Mouse (Mus musculus): ENCODE results near the gene Rhof. TPM values are rescaled to one million over a fixed set of nuclear protein-coding genes. Genes with fewer than 3 reads are reported as not detected.

The Rhof gene
- 26.6 and 29.7 TPM in 2 replicates for polyA plus RNA-seq (2015; fragmentation: Nextera tagmentation; extraction: Ambion mirVana)

DNA sequence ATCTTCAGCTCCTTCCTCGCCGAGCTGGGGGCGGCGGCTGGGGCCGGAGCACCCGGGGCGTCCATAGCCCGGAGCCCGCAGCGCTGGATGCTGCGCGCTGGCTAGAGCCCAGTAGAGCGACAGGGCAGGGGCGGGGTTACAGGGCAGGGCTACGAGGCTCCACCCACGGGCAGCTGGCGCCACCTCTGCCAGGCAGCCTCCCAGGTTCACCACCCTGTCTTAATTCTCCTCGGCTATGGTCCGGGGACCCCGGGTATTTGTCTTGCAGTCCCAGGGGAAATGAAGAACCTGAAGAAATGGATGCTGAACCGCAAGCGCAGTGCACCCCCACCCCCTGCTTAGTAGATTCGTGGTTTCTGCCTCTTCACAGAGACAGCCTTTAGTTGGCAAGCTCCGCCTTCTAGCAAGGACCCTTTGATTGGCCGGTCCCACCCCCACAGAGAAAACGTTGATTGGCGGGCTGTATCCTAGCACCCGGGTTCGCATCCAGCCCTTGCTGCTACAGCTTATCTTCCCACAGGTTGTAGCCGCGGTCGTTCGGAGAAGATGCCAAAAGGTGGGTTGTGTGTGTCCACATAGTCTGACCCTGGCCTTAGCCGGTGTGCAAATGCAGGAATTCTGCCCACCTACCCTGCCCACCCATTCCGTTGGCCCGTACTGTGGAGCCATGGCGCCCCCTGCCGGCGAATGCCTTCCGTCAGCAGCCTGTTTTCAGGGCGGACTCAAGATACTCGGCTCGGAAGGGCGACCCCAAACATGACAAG is at the start of gene Rhof:
Rhof (minus strand) TSS at position 385 of the 764 bp plus-strand sequence.
- Histone ChIP-seq H3K36me3 (ENCODE audit: control insufficient read depth, insufficient read depth, low read length) (peaks cover 2% of the 10 kb centered on the region; the same call in 1 of the 2 replicates), H3K27me3 (replicated peaks; ENCODE audit: control insufficient read depth, insufficient read depth, low read length) (no peaks in the 10 kb centered on the region), H3K4me1 (ENCODE audit: control insufficient read depth, insufficient read depth, low read depth, low read length) (peaks cover 55% of the 10 kb centered on the region), H3K4me2 (ENCODE audit: low read length) (peak within 1 kb of the TSS; percentile 75), H3K27ac (ENCODE audit: low read depth, low read length) (peak within 1 kb of the TSS; percentile 73), H3K9ac (ENCODE audit: low read depth, low read length) (peak within 1 kb of the TSS; percentile 75), H3K4me3 (ENCODE audit: low read length) (peak within 1 kb of the TSS; percentile 49), H3K9me3 (ENCODE audit: control insufficient read depth, low read length) (no peaks in the 10 kb centered on the region)
- peak; percentile 71 for ATAC-seq
- WGBS: 2% methylated on average over 44 of the region's 44 CpGs

DNA sequence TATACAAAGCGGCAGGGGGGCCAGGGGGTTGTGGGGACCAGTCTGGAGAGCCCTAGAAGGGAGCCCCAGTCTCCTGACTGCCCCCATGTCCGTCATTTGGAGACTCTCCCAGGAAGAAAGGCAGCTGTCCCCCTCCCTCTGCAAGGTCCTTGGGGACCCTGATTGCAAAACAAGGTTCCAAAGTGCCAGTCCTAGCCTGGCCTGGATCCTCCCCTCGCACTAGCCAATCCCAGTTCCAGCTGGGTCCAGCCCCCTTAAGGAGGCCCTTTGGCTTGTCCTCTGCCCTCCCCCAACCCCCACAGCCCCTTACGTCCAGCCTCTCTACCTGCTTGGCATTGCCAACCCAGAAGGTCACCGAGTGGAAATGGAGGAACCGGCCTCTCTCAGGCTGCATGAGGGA is 49.0 kb upstream of the Rhof start:
- Histone ChIP-seq H3K27me3 (replicated peaks; ENCODE audit: control insufficient read depth, insufficient read depth, low read length) (no peaks in the 10 kb centered on the region), H3K9ac (ENCODE audit: low read depth, low read length) (no peak overlapping the region), H3K9me3 (ENCODE audit: control insufficient read depth, low read length) (no peaks in the 10 kb centered on the region), H3K4me3 (ENCODE audit: low read length) (no peak overlapping the region), H3K4me2 (ENCODE audit: low read length) (no peak overlapping the region), H3K36me3 (ENCODE audit: control insufficient read depth, insufficient read depth, low read length) (no peaks in the 10 kb centered on the region), H3K4me1 (ENCODE audit: control insufficient read depth, insufficient read depth, low read depth, low read length) (0 out of 2 replicates have a peak, but pooled peaks cover 2% of the 10 kb centered on the region), H3K27ac (ENCODE audit: low read depth, low read length) (no peak overlapping the region)
- no peak for ATAC-seq
- 72% methylated on average over 6 of the region's 6 CpGs for WGBS

DNA sequence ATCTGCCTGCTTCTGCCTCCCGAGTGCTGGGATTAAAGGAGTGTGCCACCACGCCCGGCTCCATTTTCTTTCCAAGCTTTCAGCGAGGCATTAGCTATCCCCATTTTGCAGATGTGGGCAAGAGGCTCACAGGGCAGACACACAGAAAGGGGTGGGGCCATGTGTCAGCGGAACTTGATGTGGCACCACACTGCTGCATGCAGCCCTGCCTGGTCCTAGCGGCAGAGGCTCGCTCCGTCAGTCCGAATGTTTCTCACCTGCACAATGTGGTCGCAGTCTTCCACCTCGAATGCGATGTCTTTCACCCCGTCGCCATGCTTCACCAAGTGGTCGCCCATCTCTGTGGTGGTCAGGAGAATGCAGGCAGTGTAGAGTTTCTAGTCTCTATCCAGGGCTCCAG is 47.9 kb upstream of the Rhof start:
- no peaks in the 10 kb centered on the region for H3K36me3 ChIP-seq (ENCODE audit: control insufficient read depth, insufficient read depth, low read length)
- no peak overlapping the region for H3K27ac ChIP-seq (ENCODE audit: low read depth, low read length)
- H3K4me3 ChIP-seq (ENCODE audit: low read length): no peak overlapping the region
- H3K27me3 ChIP-seq (replicated peaks; ENCODE audit: control insufficient read depth, insufficient read depth, low read length): no peaks in the 10 kb centered on the region
- H3K9me3 ChIP-seq (ENCODE audit: control insufficient read depth, low read length): no peaks in the 10 kb centered on the region
- no peak overlapping the region for H3K9ac ChIP-seq (ENCODE audit: low read depth, low read length)
- ATAC-seq: no peak
- no peaks in the 10 kb centered on the region for H3K4me1 ChIP-seq (ENCODE audit: control insufficient read depth, insufficient read depth, low read depth, low read length)
- no peak overlapping the region for H3K4me2 ChIP-seq (ENCODE audit: low read length)
- 92% methylated on average over 15 of the region's 15 CpGs for WGBS

DNA sequence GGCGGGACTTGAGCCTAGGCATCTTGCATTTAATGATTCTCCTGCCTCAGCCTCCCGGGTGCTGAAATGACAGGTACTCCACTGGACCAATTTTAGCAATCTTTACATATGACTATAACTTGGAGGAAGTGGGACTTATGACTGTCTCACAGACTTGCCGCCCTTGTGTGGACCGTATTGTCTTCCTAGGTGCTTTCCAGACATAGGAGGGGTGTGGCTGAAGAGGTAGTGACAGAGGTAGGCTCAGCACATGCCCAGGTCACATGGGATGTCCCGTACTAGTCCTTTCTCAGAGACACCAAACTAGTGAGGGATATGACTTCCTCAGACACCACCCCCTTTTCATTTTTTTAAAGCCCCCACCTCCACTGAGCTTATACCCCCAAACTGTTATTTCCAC is 46.3 kb upstream of the Rhof start:
- H3K27ac ChIP-seq (ENCODE audit: low read depth, low read length): no peak overlapping the region
- H3K4me1 ChIP-seq (ENCODE audit: control insufficient read depth, insufficient read depth, low read depth, low read length): no peaks in the 10 kb centered on the region
- no peak overlapping the region for H3K4me3 ChIP-seq (ENCODE audit: low read length)
- WGBS: 94% methylated on average over 5 of the region's 5 CpGs
- H3K9me3 ChIP-seq (ENCODE audit: control insufficient read depth, low read length): no peaks in the 10 kb centered on the region
- no peak for ATAC-seq
- no peak overlapping the region for H3K9ac ChIP-seq (ENCODE audit: low read depth, low read length)
- H3K27me3 ChIP-seq (replicated peaks; ENCODE audit: control insufficient read depth, insufficient read depth, low read length): no peaks in the 10 kb centered on the region
- no peaks in the 10 kb centered on the region for H3K36me3 ChIP-seq (ENCODE audit: control insufficient read depth, insufficient read depth, low read length)
- H3K4me2 ChIP-seq (ENCODE audit: low read length): no peak overlapping the region

DNA sequence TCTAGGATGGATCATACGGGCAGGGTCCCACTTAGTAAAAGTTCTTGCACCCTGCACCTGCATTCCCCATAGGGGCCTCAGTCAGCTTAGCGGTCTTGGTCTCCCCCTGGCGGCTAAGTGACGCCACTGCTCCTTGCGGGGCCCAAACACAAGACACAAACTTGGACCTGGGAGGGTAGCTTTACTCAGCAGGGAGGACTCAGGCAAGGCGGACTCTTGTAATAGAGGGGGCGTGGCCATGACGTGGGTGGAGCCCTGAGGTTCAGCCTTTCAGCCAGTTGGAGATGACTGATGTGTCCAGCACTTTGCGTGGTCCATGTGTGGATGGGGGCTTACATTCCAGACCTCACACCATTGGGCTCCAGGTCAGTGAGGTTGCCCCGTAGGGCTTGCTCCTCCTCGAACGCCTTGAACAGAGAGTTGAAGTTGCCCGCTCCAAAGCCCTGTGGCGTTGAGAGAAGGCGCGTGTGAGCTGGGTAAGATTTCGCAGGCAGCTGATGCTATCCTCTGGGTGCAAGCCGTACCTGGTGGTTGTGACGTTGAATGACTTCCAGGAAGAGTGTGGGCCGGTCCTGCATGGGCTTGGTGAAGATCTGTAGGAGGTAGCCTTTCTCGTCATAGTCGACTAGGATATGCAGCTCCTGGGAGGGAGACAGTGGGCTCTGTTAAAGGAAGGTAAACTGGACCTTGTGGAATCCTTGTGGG is 39.3 kb upstream of the Rhof start:
- Histone ChIP-seq H3K9me3 (ENCODE audit: control insufficient read depth, low read length) (no peaks in the 10 kb centered on the region), H3K4me2 (ENCODE audit: low read length) (peak overlapping the region; percentile 46), H3K4me1 (ENCODE audit: control insufficient read depth, insufficient read depth, low read depth, low read length) (no peaks in the 10 kb centered on the region; the same call in 1 of the 2 replicates), H3K4me3 (ENCODE audit: low read length) (no peak overlapping the region), H3K27ac (ENCODE audit: low read depth, low read length) (no peak overlapping the region), H3K36me3 (ENCODE audit: control insufficient read depth, insufficient read depth, low read length) (peaks cover 2% of the 10 kb centered on the region; the same call in 1 of the 2 replicates), H3K27me3 (replicated peaks; ENCODE audit: control insufficient read depth, insufficient read depth, low read length) (no peaks in the 10 kb centered on the region), H3K9ac (ENCODE audit: low read depth, low read length) (no peak overlapping the region)
- WGBS: 11% methylated on average over 22 of the region's 22 CpGs
- ATAC-seq: peak; percentile 70

DNA sequence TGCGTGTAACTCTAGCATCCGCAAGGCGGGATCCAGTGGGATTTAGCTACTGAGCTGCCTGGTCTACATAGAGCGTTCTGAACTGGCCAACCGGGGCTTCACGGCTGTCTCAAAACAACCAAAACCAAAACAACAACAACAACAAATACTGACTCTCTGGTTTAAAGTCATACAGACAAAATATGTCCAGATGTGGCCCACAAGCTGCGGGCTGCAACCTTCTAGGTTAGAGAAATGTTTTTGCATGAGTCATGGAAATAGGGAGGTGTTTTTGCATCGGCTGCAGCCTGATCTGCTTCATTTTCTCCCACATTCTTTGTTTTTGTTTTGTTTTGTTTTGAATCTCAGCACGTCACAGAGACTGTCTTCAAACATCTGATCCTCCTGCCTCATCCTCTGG is 37.9 kb upstream of the Rhof start:
- H3K4me2 ChIP-seq (ENCODE audit: low read length): no peak overlapping the region
- ATAC-seq: no peak
- 79% methylated on average over 9 of the region's 9 CpGs for WGBS
- H3K36me3 ChIP-seq (ENCODE audit: control insufficient read depth, insufficient read depth, low read length): peaks cover 14% of the 10 kb centered on the region
- H3K27ac ChIP-seq (ENCODE audit: low read depth, low read length): no peak overlapping the region
- no peaks in the 10 kb centered on the region for H3K9me3 ChIP-seq (ENCODE audit: control insufficient read depth, low read length)
- H3K9ac ChIP-seq (ENCODE audit: low read depth, low read length): no peak overlapping the region
- H3K4me3 ChIP-seq (ENCODE audit: low read length): no peak overlapping the region
- H3K4me1 ChIP-seq (ENCODE audit: control insufficient read depth, insufficient read depth, low read depth, low read length): no peaks in the 10 kb centered on the region; the same call in 1 of the 2 replicates
- H3K27me3 ChIP-seq (replicated peaks; ENCODE audit: control insufficient read depth, insufficient read depth, low read length): no peaks in the 10 kb centered on the region

DNA sequence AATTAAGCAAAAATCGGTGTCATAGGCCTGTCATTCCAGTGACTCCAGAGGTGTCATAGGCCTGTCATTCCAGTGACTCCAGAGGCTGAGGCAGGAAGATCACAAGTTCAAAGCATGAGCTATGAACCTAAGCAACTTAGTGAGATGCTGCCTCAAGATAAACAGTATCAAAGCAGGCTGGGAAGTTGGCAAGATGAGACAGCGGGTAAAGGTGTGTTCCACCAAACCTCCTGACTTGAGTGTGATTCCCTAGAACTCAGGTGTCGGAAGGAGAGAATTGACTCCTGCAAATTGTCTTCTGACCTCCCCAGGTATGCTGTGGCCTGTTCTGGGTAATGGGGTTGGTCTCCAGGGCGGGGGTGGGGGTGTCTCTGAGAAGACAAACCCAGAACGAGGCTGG is 36.8 kb upstream of the Rhof start, which contains the start of gene Psmd9:
Psmd9 (plus strand) TSS at position 130 of the 400 bp plus-strand sequence.
- Histone ChIP-seq H3K9me3 (ENCODE audit: control insufficient read depth, low read length) (no peaks in the 10 kb centered on the region), H3K4me2 (ENCODE audit: low read length) (no peak within 1 kb of the TSS), H3K27me3 (replicated peaks; ENCODE audit: control insufficient read depth, insufficient read depth, low read length) (no peaks in the 10 kb centered on the region), H3K27ac (ENCODE audit: low read depth, low read length) (no peak within 1 kb of the TSS), H3K4me3 (ENCODE audit: low read length) (no peak within 1 kb of the TSS), H3K4me1 (ENCODE audit: control insufficient read depth, insufficient read depth, low read depth, low read length) (no peaks in the 10 kb centered on the region; the same call in 1 of the 2 replicates), H3K9ac (ENCODE audit: low read depth, low read length) (no peak within 1 kb of the TSS), H3K36me3 (ENCODE audit: control insufficient read depth, insufficient read depth, low read length) (peaks cover 15% of the 10 kb centered on the region)
- WGBS: 85% methylated on average over 5 of the region's 5 CpGs
- ATAC-seq: no peak

DNA sequence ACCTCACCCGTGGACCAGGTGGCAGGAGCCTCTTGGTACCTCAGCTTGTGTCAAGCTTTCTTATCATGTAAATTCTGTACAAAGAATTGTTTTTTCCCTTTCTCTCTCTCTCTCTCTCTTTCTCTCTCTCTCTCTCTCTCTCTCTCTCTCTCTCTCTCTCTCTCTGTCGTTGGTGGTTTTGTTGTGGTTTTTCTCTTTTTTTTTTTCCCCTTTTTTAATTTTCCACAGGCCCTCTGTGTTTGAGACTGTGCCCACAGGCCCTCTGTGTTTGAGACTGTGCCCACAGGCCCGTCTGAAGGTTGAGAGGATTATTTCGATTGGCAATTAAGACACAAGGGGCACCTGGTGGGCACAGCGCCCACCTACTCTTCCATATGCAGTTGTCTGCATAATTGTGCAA is 35.1 kb upstream of the Rhof start:
- no peaks in the 10 kb centered on the region for H3K27me3 ChIP-seq (replicated peaks; ENCODE audit: control insufficient read depth, insufficient read depth, low read length)
- no peak overlapping the region for H3K4me2 ChIP-seq (ENCODE audit: low read length)
- H3K27ac ChIP-seq (ENCODE audit: low read depth, low read length): no peak overlapping the region
- H3K4me1 ChIP-seq (ENCODE audit: control insufficient read depth, insufficient read depth, low read depth, low read length): no peaks in the 10 kb centered on the region; the same call in 1 of the 2 replicates
- WGBS: 58% methylated on average over 5 of the region's 5 CpGs
- no peak overlapping the region for H3K4me3 ChIP-seq (ENCODE audit: low read length)
- peaks cover 27% of the 10 kb centered on the region for H3K36me3 ChIP-seq (ENCODE audit: control insufficient read depth, insufficient read depth, low read length)
- H3K9ac ChIP-seq (ENCODE audit: low read depth, low read length): no peak overlapping the region
- no peak for ATAC-seq
- H3K9me3 ChIP-seq (ENCODE audit: control insufficient read depth, low read length): no peaks in the 10 kb centered on the region

DNA sequence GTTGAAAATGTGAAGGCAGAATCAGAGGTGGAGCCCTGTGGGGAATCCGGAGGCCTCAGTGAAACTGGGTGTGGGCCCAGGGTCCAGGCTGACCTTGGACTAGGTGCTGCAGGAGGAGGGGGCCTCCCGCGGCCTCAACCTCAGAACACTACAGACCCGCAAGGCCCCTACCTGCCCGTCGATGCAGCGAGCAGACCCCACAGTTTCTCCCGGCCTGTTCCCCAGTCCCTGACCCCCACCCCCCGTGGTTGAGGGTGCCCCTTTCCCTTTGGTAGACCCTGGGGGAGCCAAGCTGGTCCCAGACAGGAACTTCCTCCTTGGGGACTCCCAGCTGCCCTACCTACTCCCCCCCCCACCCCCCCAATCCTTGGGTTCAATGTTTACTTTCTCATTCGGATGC is 33.9 kb upstream of the Rhof start:
- no peaks in the 10 kb centered on the region for H3K9me3 ChIP-seq (ENCODE audit: control insufficient read depth, low read length)
- no peak overlapping the region for H3K4me3 ChIP-seq (ENCODE audit: low read length)
- no peaks in the 10 kb centered on the region for H3K4me1 ChIP-seq (ENCODE audit: control insufficient read depth, insufficient read depth, low read depth, low read length)
- H3K9ac ChIP-seq (ENCODE audit: low read depth, low read length): no peak overlapping the region
- 88% methylated on average over 10 of the region's 10 CpGs for WGBS
- H3K27me3 ChIP-seq (replicated peaks; ENCODE audit: control insufficient read depth, insufficient read depth, low read length): no peaks in the 10 kb centered on the region
- no peak overlapping the region for H3K4me2 ChIP-seq (ENCODE audit: low read length)
- no peak overlapping the region for H3K27ac ChIP-seq (ENCODE audit: low read depth, low read length)
- ATAC-seq: no peak
- H3K36me3 ChIP-seq (ENCODE audit: control insufficient read depth, insufficient read depth, low read length): peaks cover 32% of the 10 kb centered on the region
